Mouse (Mus musculus) lung, embryonic 15.5 days (tissue): ENCODE measurements around the gene Acox2. TPM values are rescaled to one million over a fixed set of nuclear protein-coding genes. Genes with fewer than 3 reads are reported as not detected.

Experiments
- ATAC-seq: fragments of 200-750 bp; cut with Nextera tagmentation; 2 replicates; pipeline ENCODE4 v1.8.0; 2017; ENCODE audit warnings: moderate number of reproducible peaks, borderline replicate concordance; ENCODE audit not compliant: low FRiP score, low TSS enrichment; ENCODE audit errors: extremely low read depth
- H3K27ac ChIP-seq: fragments of 300-500 bp; sonication (generic); 2 replicates; pipeline ENCODE4 v1.5.1; 2015; ENCODE audit warnings: moderate library complexity, mild to moderate bottlenecking, inconsistent platforms
- H3K27me3 ChIP-seq: fragments of 300-500 bp; sonication (generic); 2 replicates; pipeline ENCODE4 v1.6.1; 2015; ENCODE audit warnings: inconsistent platforms
- H3K36me3 ChIP-seq: fragments of 300-500 bp; sonication (generic); 2 replicates; pipeline ENCODE4 v1.6.1; 2015; ENCODE audit warnings: inconsistent platforms
- H3K4me1 ChIP-seq: fragments of 300-500 bp; sonication (generic); 2 replicates; pipeline ENCODE4 v1.6.1; 2015; ENCODE audit warnings: inconsistent platforms
- H3K4me2 ChIP-seq: fragments of 300-500 bp; sonication (generic); 2 replicates; pipeline ENCODE4 v1.6.1; 2015; ENCODE audit warnings: inconsistent platforms, mild to moderate bottlenecking, moderate library complexity
- H3K4me3 ChIP-seq: fragments of 300-500 bp; sonication (generic); 2 replicates; pipeline ENCODE4 v1.5.1; 2015; ENCODE audit warnings: mild to moderate bottlenecking, inconsistent platforms
- H3K9ac ChIP-seq: fragments of 300-500 bp; sonication (generic); 2 replicates; pipeline ENCODE4 v1.6.1; 2015; ENCODE audit warnings: inconsistent platforms
- H3K9me3 ChIP-seq: fragments of 300-500 bp; sonication (generic); 2 replicates; pipeline ENCODE4 v1.6.1; 2016; ENCODE audit warnings: inconsistent platforms
- WGBS: fragments of 180-500 bp; shearing (Covaris S2); methylation state at CpG from one replicate; pipeline ENCODE4 v1.1.7; 2015; 5-methylcytosine and 5-hydroxymethylcytosine counted together
- polyA plus RNA-seq: library from polyadenylated mRNA; unstranded; fragments of >200 nt; fragmentation: Nextera tagmentation; extraction: Ambion mirVana; gene quantifications from 2 replicates; pipeline ENCODE4 v1.2.1, GENCODE M21; 2015

Gene Acox2
- polyA plus RNA-seq, 1 experiment from 2014 or later, result 0.97 TPM

GRCm38 (mm10) chr14:8220306-8220705 lies 38.8 kb downstream of the Acox2 start:
- WGBS, result 64% methylated on average over 7 of the region's 7 CpGs
- H3K36me3 ChIP-seq, result peaks cover 9% of the 10 kb centered on the region; the same call in 1 of the 2 replicates
- H3K4me1 ChIP-seq, result peaks cover 16% of the 10 kb centered on the region
- H3K27ac ChIP-seq, result no peak overlapping the region
- H3K4me3 ChIP-seq, result no peak overlapping the region
- no peaks in the 10 kb centered on the region for H3K27me3 ChIP-seq
- H3K4me2 ChIP-seq, result no peak overlapping the region
- no peaks in the 10 kb centered on the region for H3K9me3 ChIP-seq
- no peak overlapping the region for H3K9ac ChIP-seq
- no peak for ATAC-seq

GRCm38 (mm10) chr14:8219876-8220275 lies 39.3 kb downstream of the Acox2 start:
- no peaks in the 10 kb centered on the region for H3K9me3 ChIP-seq
- H3K4me3 ChIP-seq, result no peak overlapping the region
- WGBS, result 75% methylated on average over 11 of the region's 11 CpGs
- ATAC-seq, result no peak
- no peak overlapping the region for H3K4me2 ChIP-seq
- peaks cover 9% of the 10 kb centered on the region; the same call in 1 of the 2 replicates for H3K36me3 ChIP-seq
- H3K9ac ChIP-seq, result no peak overlapping the region
- peaks cover 19% of the 10 kb centered on the region for H3K4me1 ChIP-seq
- no peaks in the 10 kb centered on the region for H3K27me3 ChIP-seq
- no peak overlapping the region for H3K27ac ChIP-seq

- WGBS, result 47% methylated on average over 10 of the region's 10 CpGs
- no peaks in the 10 kb centered on the region for H3K27me3 ChIP-seq
- H3K36me3 ChIP-seq, result peaks cover 9% of the 10 kb centered on the region; the same call in 1 of the 2 replicates
- no peak overlapping the region for H3K4me3 ChIP-seq
- no peaks in the 10 kb centered on the region for H3K9me3 ChIP-seq
- no peak for ATAC-seq
- no peak overlapping the region for H3K9ac ChIP-seq
- H3K4me1 ChIP-seq, result peaks cover 24% of the 10 kb centered on the region
- no peak overlapping the region for H3K27ac ChIP-seq
- H3K4me2 ChIP-seq, result no peak overlapping the region
These were observed 40.3 kb downstream of the Acox2 start for GRCm38 (mm10) chr14:8218730-8219380.

GRCm38 (mm10) chr14:8218238-8218637 lies 40.9 kb downstream of the Acox2 start:
- WGBS, result 59% methylated on average over 7 of the region's 7 CpGs
- no peak overlapping the region for H3K4me2 ChIP-seq
- no peaks in the 10 kb centered on the region for H3K9me3 ChIP-seq
- peaks cover 24% of the 10 kb centered on the region for H3K4me1 ChIP-seq
- no peak for ATAC-seq
- H3K27ac ChIP-seq, result no peak overlapping the region
- H3K36me3 ChIP-seq, result peaks cover 9% of the 10 kb centered on the region; the same call in 1 of the 2 replicates
- no peak overlapping the region for H3K4me3 ChIP-seq
- no peaks in the 10 kb centered on the region for H3K27me3 ChIP-seq
- no peak overlapping the region for H3K9ac ChIP-seq

- Histone ChIP-seq H3K9ac (no peak overlapping the region), H3K4me2 (peak overlapping the region; percentile 94; the same call in 1 of the 2 replicates), H3K27me3 (no peaks in the 10 kb centered on the region), H3K27ac (no peak overlapping the region), H3K9me3 (no peaks in the 10 kb centered on the region), H3K4me3 (no peak overlapping the region), H3K36me3 (no peaks in the 10 kb centered on the region), H3K4me1 (peaks cover 24% of the 10 kb centered on the region)
- ATAC-seq, result no peak
- 58% methylated on average over 5 of the region's 5 CpGs for WGBS
These were observed 43.1 kb downstream of the Acox2 start for GRCm38 (mm10) chr14:8216100-8216499.

- Histone ChIP-seq H3K9ac (0 out of 2 replicates have a peak overlapping the region, but pooled peaks have one; percentile 85), H3K27me3 (no peaks in the 10 kb centered on the region), H3K4me2 (peak overlapping the region; percentile 94), H3K4me3 (peak overlapping the region; percentile 79), H3K4me1 (peaks cover 24% of the 10 kb centered on the region), H3K36me3 (no peaks in the 10 kb centered on the region), H3K27ac (no peak overlapping the region), H3K9me3 (no peaks in the 10 kb centered on the region)
- ATAC-seq, result no peak
- 25% methylated on average over 21 of the region's 21 CpGs for WGBS
These were observed 43.9 kb downstream of the Acox2 start for GRCm38 (mm10) chr14:8215208-8215778.

GRCm38 (mm10) chr14:8214299-8215207 lies 44.6 kb downstream of the Acox2 start:
- Histone ChIP-seq H3K36me3 (no peaks in the 10 kb centered on the region), H3K4me3 (peak overlapping the region; percentile 79), H3K4me2 (peak overlapping the region; percentile 94), H3K9me3 (no peaks in the 10 kb centered on the region), H3K4me1 (peaks cover 24% of the 10 kb centered on the region), H3K9ac (peak overlapping the region; percentile 85), H3K27ac (peak overlapping the region; percentile 95), H3K27me3 (no peaks in the 10 kb centered on the region)
- ATAC-seq, result peak; percentile 86
- WGBS, result 2% methylated on average over 48 of the region's 63 CpGs

- Histone ChIP-seq H3K4me3 (peak within 1 kb of the TSS; percentile 79), H3K36me3 (no peaks in the 10 kb centered on the region), H3K27me3 (no peaks in the 10 kb centered on the region), H3K27ac (peak within 1 kb of the TSS; percentile 95), H3K4me1 (peaks cover 22% of the 10 kb centered on the region), H3K9me3 (no peaks in the 10 kb centered on the region), H3K9ac (peak within 1 kb of the TSS; percentile 85), H3K4me2 (peak within 1 kb of the TSS; percentile 94)
- under 1% methylated on average over 26 of the region's 49 CpGs for WGBS
- peak; percentile 99 for ATAC-seq
These were observed 45.3 kb downstream of the Acox2 start, which contains the start of gene Kctd6 for GRCm38 (mm10) chr14:8213803-8214224. TSS of gene Kctd6 (plus strand) at chr14:8214140.

GRCm38 (mm10) chr14:8212996-8213395 lies 46.2 kb downstream of the Acox2 start:
- no peak overlapping the region for H3K4me2 ChIP-seq
- H3K4me3 ChIP-seq, result no peak overlapping the region
- no peaks in the 10 kb centered on the region for H3K9me3 ChIP-seq
- 77% methylated on average over 2 of the region's 2 CpGs for WGBS
- H3K27ac ChIP-seq, result no peak overlapping the region
- peaks cover 18% of the 10 kb centered on the region for H3K4me1 ChIP-seq
- H3K9ac ChIP-seq, result no peak overlapping the region
- H3K27me3 ChIP-seq, result no peaks in the 10 kb centered on the region
- no peaks in the 10 kb centered on the region for H3K36me3 ChIP-seq
- no peak for ATAC-seq

GRCm38 (mm10) chr14:8209896-8210295 lies 49.3 kb downstream of the Acox2 start:
- no peaks in the 10 kb centered on the region for H3K9me3 ChIP-seq
- no peak overlapping the region for H3K4me3 ChIP-seq
- H3K4me1 ChIP-seq, result peaks cover 5% of the 10 kb centered on the region
- H3K27me3 ChIP-seq, result no peaks in the 10 kb centered on the region
- no peak for ATAC-seq
- no peak overlapping the region for H3K4me2 ChIP-seq
- no peaks in the 10 kb centered on the region for H3K36me3 ChIP-seq
- no peak overlapping the region for H3K27ac ChIP-seq
- no peak overlapping the region for H3K9ac ChIP-seq
- WGBS, result 92% methylated on average over 2 of the region's 2 CpGs

GRCm38 (mm10) chr14:8208876-8209275 lies 50.3 kb downstream of the Acox2 start:
- Histone ChIP-seq H3K9ac (no peak overlapping the region), H3K4me1 (no peaks in the 10 kb centered on the region), H3K9me3 (no peaks in the 10 kb centered on the region), H3K4me3 (no peak overlapping the region), H3K27ac (no peak overlapping the region), H3K4me2 (no peak overlapping the region), H3K36me3 (no peaks in the 10 kb centered on the region), H3K27me3 (no peaks in the 10 kb centered on the region)
- WGBS, result 72% methylated on average over 3 of the region's 3 CpGs
- no peak for ATAC-seq
